Mouse (Mus musculus): ENCODE results near the gene Coro2a.

Coro2a gene

GRCm38 (mm10) chr4:46526798-46527557, 75.0 kb downstream of the Coro2a start:
- no peak for DNase-seq (ENCODE audit: low spot score)

- DNase-seq (ENCODE audit: low spot score), result no peak
These were observed 75.8 kb downstream of the Coro2a start for GRCm38 (mm10) chr4:46526226-46526625.

GRCm38 (mm10) chr4:46523324-46523723, 78.7 kb downstream of the Coro2a start:
- peak; percentile 82 for DNase-seq (ENCODE audit: low spot score)

GRCm38 (mm10) chr4:46521457-46521856, 80.5 kb downstream of the Coro2a start:
- DNase-seq (ENCODE audit: low spot score), result no peak

GRCm38 (mm10) chr4:46520491-46520890, 81.5 kb downstream of the Coro2a start:
- DNase-seq (ENCODE audit: low spot score), result no peak

GRCm38 (mm10) chr4:46507736-46508460, 94.1 kb downstream of the Coro2a start:
- DNase-seq (ENCODE audit: low spot score), result peak; percentile 93

- peak; percentile 97 for DNase-seq (ENCODE audit: low spot score)
These were observed 95.0 kb downstream of the Coro2a start for GRCm38 (mm10) chr4:46506801-46507610.

GRCm38 (mm10) chr4:46505361-46506057, 96.5 kb downstream of the Coro2a start:
- DNase-seq (ENCODE audit: low spot score), result no peak

- DNase-seq (ENCODE audit: low spot score), result no peak
These were observed 98.1 kb downstream of the Coro2a start for GRCm38 (mm10) chr4:46503881-46504280.

GRCm38 (mm10) chr4:46502606-46503502, 99.1 kb downstream of the Coro2a start:
- no peak for DNase-seq (ENCODE audit: low spot score)

- peak; percentile 33 for DNase-seq (ENCODE audit: low spot score)
These were observed 103.0 kb downstream of the Coro2a start for GRCm38 (mm10) chr4:46498976-46499375.

- no peak for DNase-seq (ENCODE audit: low spot score)
These were observed 103.5 kb downstream of the Coro2a start for GRCm38 (mm10) chr4:46498511-46498910.

- DNase-seq (ENCODE audit: low spot score), result peak; percentile 82
These were observed 104.6 kb downstream of the Coro2a start for GRCm38 (mm10) chr4:46497286-46497892.

GRCm38 (mm10) chr4:46495543-46495942, 106.5 kb downstream of the Coro2a start:
- DNase-seq (ENCODE audit: low spot score), result no peak

- no peak for DNase-seq (ENCODE audit: low spot score)
These were observed 108.9 kb downstream of the Coro2a start for GRCm38 (mm10) chr4:46493071-46493470.

- peak; percentile 97 for DNase-seq (ENCODE audit: low spot score)
These were observed 112.7 kb downstream of the Coro2a start, which contains the start of gene Nans for GRCm38 (mm10) chr4:46489028-46489925. Nans (plus strand) TSS chr4:46489248.

GRCm38 (mm10) chr4:46487348-46487747, 114.7 kb downstream of the Coro2a start:
- peak; percentile 67 for DNase-seq (ENCODE audit: low spot score)
